Mouse (Mus musculus): Measurements from ENCODE around the gene Lcn2.

The Lcn2 gene

GRCm38 (mm10) chr2:32387706-32388490, at the start of gene Lcn2:
Gene Lcn2 (minus strand): TSS chr2:32388252.
- DNase-seq (ENCODE audit: low read depth), result no peak

- DNase-seq (ENCODE audit: low read depth), result no peak
These were observed 49.6 kb upstream of the Lcn2 start for GRCm38 (mm10) chr2:32437612-32438166.

- DNase-seq (ENCODE audit: low read depth), result no peak
These were observed 48.8 kb upstream of the Lcn2 start for GRCm38 (mm10) chr2:32436686-32437372.

- no peak for DNase-seq (ENCODE audit: low read depth)
These were observed 42.9 kb upstream of the Lcn2 start for GRCm38 (mm10) chr2:32430701-32431676.

- DNase-seq (ENCODE audit: low read depth), result no peak
These were observed 41.3 kb upstream of the Lcn2 start for GRCm38 (mm10) chr2:32429215-32429891.

- no peak for DNase-seq (ENCODE audit: low read depth)
These were observed 40.2 kb upstream of the Lcn2 start for GRCm38 (mm10) chr2:32428262-32428722.

- DNase-seq (ENCODE audit: low read depth), result no peak
These were observed 39.7 kb upstream of the Lcn2 start for GRCm38 (mm10) chr2:32427720-32428119.

- no peak for DNase-seq (ENCODE audit: low read depth)
These were observed 38.1 kb upstream of the Lcn2 start for GRCm38 (mm10) chr2:32426141-32426540.

GRCm38 (mm10) chr2:32425568-32425967, 37.5 kb upstream of the Lcn2 start:
- no peak for DNase-seq (ENCODE audit: low read depth)

DNA sequence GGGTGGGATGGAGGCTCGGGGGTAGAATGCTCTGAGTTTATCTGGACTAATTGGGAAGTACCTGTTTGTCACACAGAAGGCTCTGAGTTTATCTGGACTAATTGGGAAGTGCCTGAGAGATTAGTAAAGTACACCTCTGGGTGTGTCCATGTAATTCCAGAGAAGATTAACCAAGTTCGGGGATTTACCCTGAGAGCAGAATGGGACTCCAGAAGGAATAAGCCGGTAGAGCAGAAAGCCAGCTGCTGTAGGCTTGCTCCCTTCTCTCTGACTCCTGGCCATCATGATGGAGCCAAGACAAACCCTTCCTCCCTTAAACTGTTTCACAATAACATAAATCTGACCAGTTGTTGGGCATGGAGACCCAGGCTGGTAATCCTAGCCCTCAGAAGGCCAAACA, 36.7 kb upstream of the Lcn2 start:
- DNase-seq (ENCODE audit: low read depth), result no peak

GRCm38 (mm10) chr2:32423481-32424331, 35.7 kb upstream of the Lcn2 start:
- DNase-seq (ENCODE audit: low read depth), result peak; percentile 51

DNA sequence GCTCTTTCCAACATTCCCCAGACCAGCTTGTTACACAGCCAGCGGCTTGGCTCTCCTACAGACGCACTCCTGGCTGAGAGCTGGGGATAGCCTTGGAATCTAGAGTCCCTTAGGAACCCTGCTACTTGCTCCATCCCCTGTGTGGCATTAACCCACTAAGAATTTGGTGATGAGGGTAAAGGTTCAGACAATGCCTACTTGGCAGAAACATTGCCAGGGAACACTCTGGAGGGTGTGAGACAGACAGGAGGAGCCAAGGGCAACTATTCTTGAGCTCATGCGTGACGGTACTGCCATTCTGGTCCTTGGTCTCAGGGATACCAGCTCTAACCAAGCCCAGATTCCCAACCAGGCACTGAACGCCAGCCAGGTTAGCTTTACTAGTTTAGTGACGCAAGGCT, 33.8 kb upstream of the Lcn2 start:
- DNase-seq (ENCODE audit: low read depth), result no peak

- no peak for DNase-seq (ENCODE audit: low read depth)
These were observed 32.6 kb upstream of the Lcn2 start for GRCm38 (mm10) chr2:32420647-32421046.

GRCm38 (mm10) chr2:32420066-32420608, 32.1 kb upstream of the Lcn2 start:
- no peak for DNase-seq (ENCODE audit: low read depth)

- no peak for DNase-seq (ENCODE audit: low read depth)
These were observed 31.3 kb upstream of the Lcn2 start for GRCm38 (mm10) chr2:32419359-32419758.

GRCm38 (mm10) chr2:32418430-32419151, 30.5 kb upstream of the Lcn2 start:
- DNase-seq (ENCODE audit: low read depth), result no peak

- no peak for DNase-seq (ENCODE audit: low read depth)
These were observed 29.4 kb upstream of the Lcn2 start for GRCm38 (mm10) chr2:32417486-32417885.

DNA sequence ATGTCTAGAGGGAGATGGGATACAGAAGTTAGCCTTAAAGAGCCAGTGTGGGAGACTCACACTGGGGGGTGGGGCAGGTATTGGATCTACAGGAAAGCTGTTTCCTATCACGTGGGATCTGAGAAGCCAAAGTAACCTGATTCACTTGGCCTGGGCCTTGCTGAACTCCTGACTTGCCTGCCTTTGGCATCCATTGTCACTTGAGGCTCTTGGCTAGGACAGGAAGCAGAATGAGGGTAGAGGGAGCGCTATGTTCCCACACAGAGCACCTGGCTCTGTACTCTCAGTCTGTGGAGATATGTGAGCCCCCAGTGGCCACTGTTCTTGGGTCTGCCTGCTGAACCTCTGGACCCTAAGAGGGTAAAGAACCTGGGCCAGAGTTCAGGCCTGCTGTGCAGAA, 28.5 kb upstream of the Lcn2 start:
- no peak for DNase-seq (ENCODE audit: low read depth)

- no peak for DNase-seq (ENCODE audit: low read depth)
These were observed 27.7 kb upstream of the Lcn2 start for GRCm38 (mm10) chr2:32415801-32416200.

All from naive thymus-derived CD4-positive, alpha-beta T cell, adult 2 months (primary cell).